Mouse (Mus musculus) liver (tissue): ENCODE measurements around the gene Gm9945.

Source experiments
- DNase-seq: peaks from one replicate; pipeline ENCODE4 v3.0.0-alpha.2; 2020; ENCODE audit warnings: mixed read lengths

Gene Gm9945

DNA sequence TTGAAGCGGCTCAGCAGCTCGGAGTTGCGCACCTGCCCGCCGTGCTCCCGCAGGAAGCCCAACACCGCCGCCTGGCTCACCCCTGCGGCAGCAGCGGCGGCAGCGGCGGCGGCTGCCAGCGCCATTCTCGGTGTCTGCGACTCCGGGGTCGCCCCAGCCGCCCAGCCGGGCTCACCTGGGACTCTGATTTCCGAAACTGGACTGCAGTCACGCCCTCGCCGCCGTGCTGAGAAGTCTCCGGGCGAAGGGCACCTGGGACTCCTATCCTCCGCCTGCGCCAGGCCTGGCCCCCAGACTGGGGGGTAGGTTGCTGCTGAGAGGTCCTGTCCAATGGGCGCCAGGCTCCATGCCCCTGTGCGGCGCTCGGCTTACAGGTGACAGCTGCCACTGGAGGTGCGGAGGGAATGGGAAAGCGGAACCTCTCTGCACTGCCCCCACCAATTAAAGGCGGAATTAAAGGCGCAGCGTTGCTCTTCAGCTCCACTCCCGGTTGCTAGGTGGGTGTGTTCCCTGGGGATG, at the start of gene Gm9945, which contains the start of gene Sowaha:
TSS of gene Gm9945 (plus strand) at position 384 of the 519 bp plus-strand sequence.
TSS of gene Sowaha (minus strand) at position 492 of the 519 bp plus-strand sequence.
- peak; percentile 82 for DNase-seq

DNA sequence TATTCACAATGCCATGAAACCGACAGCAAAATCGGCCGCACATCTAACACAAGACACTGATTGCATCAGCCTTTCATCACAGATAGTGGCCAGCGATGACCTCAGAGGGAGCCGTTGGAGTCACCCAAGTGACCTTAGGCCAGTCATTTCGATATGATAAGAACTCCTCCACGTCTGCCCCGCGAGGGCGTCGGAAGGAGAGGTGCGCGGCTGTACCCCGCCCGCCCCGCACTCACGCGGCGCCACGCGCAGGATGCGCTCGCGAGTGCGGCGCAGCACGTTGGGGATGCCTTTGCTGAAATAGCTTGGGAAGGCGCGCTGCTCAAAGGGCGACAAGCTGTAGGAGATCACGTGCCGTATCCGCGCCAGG, 49.7 kb upstream of the Gm9945 start:
- DNase-seq = peak; percentile 54

DNA sequence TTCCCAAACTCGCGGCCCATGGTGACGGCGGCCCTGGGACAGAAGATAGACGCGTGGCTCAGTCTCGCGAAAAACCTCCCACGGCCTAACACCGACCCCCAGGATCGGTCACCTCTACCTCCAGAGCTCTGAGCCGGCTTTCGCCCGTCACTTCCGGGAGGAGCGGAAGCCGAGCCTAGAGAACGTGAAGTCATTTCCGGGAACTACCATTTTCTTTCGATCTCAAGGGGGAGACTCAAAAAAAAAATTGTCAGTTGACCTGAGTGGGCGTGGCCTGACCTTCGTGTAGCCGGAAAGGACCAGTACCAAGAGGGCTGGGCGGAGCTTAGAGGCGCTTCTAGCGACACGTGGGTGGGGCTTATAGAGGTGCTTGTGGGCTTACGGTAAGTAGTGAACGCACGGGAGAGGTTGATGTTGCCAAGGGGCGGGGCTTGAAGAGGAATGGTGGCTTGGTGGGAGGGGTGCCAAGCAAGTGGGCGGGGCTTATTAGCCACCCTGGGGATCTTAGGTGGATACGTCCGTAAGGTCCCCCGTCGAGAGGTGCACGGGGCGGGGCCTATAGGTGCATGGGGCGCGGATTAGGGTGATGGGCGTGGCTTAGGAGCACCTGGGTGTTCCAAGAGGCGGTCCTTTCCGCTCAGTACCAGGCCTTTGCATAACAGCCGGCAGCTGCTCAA, 49.2 kb upstream of the Gm9945 start, which contains the start of the genes Uqcrq and Gdf9:
TSS of gene Uqcrq (minus strand) at position 162 of the 677 bp plus-strand sequence.
TSS of gene Gdf9 (plus strand) at position 354 of the 677 bp plus-strand sequence.
- DNase-seq = peak; percentile 99

DNA sequence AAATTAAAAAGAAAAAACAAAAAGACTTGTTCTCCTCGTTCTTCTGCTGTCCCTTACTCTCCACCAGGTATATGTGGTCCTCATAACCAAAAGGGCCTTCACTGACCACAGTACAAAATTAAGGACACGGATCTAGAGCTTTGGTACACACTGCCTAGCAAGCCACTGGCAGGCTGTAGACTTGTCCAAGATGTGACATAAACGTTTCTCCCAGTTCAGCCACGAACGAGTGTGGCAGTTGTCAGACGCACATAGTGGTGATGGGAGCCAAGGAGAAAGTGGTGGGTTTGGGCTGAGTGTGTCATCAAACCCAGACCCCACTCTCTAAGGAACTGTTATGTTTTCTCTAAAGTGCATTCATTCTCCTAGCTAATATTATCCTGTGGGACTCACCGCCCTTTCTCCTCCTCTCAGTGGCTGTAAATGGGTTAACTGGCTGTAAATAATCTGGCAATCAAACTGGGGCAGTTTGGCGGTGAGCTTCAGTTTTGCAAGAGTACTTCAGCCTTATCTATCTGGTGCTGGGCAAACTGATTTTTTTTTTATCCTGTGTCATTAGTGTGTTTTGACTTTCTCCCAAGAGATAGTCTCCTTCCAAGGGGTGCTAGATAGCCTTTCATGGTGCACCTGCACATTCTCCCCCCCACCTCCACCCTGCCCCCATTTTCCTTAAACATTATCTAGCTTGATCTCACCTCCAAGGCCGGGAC, 48.5 kb upstream of the Gm9945 start:
- DNase-seq = peak; percentile 35

DNA sequence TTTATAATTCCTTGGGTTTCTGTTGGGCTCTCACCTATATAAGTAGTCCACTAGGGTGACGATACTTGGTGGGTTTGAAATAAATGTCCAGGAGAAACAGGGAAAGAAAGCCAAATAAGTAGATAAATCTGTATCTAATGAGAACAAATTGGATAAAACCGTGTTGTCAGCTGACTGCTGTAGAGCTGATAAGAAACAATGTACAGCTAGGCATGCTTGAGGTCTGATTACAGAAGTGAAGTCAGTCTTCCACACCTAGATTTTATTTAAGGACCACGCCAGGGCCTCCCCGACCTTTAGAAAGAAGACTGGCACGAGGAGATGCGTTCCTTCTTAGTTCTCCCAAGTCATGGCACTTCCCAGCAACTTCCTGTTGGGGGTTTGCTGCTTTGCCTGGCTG, 46.9 kb upstream of the Gm9945 start:
- no peak for DNase-seq

DNA sequence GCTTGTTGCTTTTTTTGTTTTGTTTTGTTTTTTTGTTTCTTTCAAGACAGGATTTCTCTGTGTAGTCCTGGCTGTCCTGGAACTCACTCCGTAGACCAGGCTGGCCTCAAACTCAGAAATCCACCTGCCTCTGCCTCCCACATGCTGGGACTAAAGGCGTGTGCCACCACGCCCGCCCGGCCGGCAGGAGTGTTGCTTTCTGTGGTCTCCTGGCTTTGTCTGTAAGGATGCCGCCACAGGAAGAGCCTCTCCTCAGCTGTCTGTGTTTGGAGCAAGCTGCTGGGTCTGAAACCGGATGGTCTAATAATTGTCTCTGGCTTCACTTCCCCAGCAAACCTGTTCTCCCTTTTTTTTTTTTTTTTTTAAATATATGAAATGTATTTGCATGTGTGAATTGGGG, 44.5 kb upstream of the Gm9945 start:
- DNase-seq = no peak

DNA sequence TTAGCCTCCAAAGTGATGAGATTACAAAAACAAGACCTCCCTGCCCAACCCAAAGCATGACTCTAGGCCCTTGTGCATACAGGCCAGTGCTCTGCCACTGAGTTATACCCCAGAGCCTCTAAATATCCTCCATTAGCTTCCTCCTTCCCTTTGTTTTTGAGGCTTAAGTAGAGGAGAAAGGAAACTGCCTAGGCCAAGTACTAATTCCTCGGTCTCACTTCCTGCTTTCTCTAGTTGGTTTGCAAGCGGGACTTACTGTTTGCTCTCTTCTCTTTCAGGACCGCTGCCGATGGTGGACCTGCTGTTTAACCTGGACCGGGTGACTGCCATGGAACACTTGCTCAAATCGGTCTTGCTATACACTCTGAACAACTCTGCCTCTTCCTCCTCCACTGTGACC, 43.6 kb upstream of the Gm9945 start:
- no peak for DNase-seq

DNA sequence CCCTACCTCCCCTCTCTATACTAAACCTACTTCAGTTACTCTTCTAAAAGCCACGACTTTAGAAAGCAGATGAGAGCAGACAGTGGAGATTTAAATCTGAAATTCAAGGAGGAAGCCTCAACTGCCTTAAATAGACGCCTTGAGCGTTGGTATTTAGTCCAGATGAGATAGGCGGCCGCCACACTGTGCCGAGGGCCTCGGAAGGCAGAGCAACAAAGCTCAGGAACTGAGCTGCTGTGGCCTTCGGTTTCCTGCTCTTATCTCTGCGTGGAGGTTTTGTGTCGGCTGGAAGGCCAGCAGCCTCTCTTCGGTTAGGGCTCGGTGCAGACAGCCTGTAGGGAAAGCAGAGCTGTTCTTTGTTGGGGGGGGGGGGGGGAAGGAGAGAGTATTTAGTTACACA, 38.0 kb upstream of the Gm9945 start:
- DNase-seq = peak; percentile 56

DNA sequence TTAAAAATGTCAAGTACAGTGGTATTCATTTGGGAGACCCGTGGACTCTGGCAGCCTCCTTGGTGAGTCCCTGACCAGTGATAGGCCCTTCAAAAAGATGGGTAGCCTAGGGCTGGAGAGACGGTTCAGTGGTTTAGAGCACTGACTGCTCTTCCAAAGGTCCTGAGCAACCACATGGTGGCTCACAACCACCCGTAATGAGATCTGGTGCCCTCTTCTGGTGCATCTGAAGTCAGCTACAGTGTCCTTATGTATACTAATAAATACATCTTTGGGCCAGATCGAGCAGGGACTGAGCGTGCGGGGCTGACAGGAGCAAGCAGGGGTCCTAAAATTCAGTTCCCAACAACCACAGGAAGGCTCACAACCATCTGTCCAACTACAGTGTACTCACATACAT, 36.1 kb upstream of the Gm9945 start:
- no peak for DNase-seq

DNA sequence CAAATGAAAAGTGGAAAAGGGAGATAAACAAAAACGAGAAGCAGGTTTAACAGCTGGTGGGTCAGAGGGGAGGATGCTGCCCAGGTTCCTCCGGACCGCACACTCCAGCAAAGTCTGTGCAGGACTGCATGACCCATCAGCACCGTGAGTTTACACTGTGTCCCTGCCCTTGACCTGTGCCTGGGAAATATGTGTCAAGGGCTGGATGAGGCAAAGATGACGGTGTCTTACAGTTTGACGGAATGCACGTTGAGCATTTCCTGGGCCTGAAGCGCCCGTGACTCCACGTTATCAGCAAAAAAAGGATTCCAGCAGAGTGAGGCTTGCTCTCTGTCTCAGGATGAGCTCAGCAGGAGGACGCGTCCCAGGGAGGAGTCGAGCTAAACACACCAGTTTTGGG, 34.4 kb upstream of the Gm9945 start:
- DNase-seq = no peak

DNA sequence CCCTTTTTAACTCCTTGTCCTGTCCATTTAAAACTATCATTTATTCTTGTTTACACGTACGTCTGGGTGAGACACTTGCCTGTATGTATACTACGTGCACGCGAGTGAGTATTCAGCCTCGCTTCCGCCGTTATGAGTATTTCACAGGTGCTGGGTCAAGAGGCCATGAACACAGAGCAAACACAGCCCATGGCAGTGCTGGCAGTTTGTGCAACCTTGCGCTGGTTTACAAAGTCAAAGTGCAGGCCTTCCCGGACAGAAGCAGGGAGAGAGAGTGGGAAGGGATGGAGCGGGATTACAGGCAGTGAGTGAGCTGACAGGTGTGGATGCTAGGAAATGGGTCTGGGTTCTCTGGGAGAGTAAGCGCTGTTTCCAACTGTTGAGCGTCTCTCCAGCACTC, 33.8 kb upstream of the Gm9945 start:
- DNase-seq = peak; percentile 47

DNA sequence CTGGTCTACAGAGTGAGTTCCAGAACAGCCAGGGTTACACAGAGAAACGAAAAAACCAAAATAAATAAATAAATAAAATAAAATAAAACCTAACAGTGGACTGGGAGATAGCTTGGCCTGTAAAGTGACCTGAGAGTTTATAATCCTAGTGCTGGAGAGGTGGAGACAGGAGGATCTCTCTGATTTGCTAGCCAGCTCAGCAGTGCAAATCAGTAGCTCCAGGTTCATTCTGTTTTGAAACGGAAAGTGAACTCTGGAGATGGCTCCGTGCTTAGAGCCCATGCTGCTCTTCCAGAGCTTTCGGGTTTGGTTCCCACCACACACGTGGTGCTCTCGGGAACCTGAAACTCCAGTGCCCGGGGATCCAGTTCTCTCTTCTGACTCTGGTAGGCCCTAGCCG, 32.0 kb upstream of the Gm9945 start:
- no peak for DNase-seq

DNA sequence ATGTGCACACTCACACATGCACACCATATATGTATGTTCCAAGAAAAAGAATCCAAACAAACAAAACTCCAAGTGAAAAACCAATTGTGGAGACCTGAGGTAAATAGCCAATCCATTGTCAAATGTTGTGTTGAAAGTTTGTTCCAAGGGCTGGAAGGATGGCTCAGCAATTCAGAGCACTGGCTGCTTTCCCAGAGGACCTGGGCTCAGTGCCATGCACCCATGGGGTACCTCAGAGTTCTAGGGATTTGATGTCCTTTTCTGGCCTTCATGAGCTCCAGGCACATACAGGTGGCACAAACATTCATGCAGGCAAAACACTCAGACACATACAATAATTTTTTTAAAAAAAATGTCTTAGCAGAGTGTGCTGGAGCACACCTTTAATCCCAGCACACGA, 31.4 kb upstream of the Gm9945 start:
- DNase-seq = no peak

DNA sequence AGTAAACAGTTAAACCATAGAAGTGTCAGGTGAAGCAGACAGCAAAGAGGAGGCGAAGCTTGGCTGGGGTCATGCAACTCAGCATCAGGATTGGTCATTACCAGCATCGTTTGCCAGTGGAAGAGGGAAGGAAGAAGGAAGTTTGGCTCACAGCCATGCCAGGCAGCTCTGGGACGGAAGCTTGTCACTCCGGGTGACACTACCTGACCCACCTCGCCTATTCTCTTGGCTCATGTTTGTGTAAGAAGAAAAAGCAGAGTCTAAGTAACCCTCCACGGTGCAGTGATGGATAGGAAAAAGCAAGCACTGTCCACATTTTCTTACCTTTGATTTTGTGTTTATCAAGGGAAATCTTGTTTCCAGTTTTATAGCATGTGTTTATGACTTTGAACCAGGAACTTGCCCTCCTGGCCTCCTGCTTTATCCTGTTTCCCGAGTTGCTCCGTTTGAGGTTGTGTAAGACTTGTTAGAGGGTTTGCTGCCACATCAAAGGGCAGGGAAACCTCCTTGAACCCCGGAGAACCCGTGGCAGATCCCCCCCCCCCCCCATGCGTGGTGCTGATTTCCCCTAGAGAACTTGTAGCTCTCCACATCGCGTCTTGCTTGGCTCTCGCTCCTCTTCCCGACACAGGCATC, 29.8 kb upstream of the Gm9945 start:
- DNase-seq = no peak

DNA sequence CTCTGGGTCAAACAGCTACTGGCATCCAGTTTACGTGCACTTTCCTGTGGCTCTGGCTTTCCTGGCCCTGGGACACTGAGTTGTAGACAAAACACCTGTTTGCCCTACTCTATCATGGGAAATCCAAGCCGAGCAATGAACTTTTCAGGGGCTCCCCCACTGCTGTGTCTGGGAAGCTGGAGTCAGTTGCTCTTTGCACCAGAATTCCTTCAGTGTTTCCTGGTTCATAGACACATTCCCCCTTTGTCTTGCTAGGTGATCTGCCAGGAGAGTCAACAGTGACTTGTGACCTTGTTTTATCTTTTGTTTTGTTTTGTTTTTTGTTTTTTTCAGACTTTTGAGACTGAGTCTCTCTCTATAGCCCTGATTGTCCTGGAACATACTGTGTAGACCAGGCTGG, 28.6 kb upstream of the Gm9945 start:
- DNase-seq = no peak

DNA sequence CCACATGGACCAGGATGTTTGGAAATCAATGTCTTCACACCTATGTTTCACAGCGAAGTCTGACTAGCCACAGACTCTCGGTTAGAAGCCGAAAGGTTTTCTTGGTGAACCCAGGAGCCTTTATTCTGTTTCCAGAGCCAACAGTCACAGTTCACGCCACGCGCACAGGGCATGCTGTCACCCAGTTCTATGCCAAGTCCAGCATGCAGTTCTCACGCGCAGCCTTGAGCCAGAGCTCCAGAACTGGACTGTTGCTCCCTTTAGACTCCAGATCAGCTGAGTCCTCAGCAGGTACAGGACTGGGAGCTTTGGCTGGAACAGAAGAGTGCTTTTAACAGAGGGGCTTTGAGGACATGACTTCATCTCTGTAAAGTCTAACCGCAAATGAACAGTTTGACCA, 27.6 kb upstream of the Gm9945 start:
- no peak for DNase-seq

DNA sequence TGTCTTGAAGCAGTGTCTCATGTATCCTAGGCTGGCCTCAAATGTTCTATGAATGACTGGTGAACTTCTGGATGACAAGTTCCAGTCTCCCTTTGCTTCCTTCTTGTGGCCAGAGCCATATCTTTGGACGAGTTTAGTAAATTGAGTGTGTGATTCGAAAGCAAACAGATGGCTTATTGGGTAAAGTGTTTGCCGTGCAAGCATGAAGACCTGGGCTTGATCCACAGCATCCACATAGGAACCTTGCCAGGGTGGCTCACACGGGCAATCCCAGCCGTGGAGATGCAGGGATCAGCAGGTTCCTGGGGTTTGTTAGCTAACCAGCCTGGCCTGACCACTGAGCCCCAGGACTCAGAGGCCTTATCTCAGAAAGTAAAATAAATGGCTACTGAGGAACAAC, 26.9 kb upstream of the Gm9945 start:
- no peak for DNase-seq

DNA sequence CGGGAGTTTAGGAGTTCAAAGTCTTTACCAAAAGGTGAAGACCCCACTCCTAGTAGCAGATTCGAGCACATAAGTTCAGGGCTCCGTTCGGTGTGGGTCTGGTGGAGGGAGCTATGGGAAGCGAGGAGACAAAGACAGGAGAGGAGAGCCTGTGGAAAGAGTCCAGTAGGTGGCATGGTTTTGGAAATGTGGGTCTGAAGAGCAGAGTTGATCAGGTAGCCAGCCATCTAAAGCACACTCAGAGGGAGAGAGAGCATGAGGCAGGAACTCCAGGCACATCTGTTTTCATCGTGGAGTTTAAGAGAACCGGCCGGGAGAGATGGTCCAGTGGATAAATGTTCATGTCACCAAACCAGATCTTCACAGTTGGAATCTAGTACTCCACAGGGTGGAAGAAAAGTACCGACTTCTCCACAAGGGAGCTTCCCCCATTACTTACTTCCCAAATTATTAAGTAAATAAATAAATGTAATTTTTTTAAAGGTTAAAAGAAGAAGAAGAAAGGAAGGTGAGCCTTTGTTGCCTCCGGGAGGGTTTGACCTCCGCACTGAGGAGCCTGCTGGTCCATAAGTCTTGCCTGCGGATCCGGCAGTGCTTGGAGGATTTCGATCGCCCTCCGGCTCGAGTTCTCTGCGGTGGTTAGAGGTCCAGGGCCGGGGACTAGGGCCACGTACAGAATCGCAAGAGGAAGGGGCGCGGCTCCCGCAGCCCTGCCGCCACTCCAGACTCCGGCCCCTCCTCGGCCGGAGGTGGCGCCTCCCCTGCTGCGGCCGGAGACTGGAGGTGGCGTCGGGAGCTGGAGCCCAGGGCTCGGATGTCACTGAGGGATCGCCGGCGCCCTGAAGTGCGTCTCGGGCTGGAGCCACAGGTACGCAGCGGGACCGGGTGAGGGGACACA, 23.2 kb upstream of the Gm9945 start, which contains the start of the genes Gm10447 and Shroom1:
TSS of gene Gm10447 (minus strand) at position 637 of the 898 bp plus-strand sequence.
TSS of gene Shroom1 (plus strand) at position 732 of the 898 bp plus-strand sequence.
- peak; percentile 65 for DNase-seq

DNA sequence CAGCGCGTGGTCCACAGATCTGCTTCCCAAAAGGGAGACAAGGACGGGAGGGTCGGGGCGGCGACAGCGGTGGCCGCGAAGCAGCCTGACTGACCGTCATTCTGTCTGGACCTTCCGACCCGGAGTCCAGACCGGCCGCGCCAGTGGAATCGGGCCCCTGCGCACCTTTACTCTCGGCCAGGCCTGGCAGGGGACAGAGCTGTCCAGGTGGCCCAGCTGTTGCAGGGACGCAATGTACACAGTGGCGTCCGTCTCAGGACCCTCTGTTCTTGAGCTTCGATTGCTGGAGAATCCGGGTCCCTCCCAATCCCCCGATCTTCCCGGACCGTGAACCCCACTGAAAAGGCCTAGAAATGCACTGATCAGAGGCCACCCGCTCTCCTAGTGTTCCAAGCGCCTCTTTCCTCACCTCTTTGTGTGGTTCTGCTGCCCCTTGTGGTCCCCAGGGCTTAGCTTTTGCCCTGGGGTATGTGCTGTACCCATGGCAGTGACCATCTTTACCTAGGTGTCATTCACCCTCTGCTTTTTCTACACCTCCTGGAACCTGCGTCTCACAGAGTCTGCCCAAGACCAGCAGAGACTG, 22.5 kb upstream of the Gm9945 start:
- DNase-seq = peak; percentile 16

DNA sequence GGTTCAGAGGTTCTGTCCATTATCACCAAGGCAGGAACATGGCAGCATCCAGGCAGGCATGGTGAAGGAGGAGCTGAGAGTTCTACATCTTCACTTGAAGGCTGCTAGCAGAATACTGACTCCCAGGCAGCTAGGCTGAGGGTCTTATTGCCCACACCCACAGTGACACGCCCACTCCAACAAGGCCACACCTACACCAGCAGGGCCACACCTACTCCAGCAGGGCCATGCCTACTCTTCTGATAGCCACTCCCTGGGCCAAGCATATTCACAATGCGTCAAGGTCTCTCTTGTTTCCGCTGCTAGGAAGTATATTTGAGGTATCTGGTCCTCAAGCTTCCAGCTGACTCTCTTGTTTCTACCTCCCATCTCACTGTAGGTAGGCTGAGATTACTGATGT, 21.0 kb upstream of the Gm9945 start:
- DNase-seq = no peak

DNA sequence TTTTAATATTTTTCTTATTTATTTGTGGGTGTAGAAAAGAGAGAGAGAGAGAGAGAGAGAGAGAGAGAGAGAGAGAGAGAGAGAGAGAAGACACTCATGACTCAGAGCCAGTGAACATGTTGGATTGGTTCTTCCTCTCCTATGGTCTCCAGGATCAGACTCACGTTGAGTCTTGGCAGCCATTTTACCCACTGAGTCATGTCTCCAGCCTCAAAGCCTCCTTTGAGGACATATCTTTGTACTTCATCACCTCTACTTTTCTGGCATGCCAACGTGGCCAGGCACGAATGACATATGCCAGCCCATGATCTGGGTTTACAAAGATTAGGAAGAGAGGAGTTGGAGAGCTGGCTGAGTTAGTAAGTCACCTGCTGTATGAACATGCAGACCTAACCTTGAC, 19.8 kb upstream of the Gm9945 start:
- no peak for DNase-seq

DNA sequence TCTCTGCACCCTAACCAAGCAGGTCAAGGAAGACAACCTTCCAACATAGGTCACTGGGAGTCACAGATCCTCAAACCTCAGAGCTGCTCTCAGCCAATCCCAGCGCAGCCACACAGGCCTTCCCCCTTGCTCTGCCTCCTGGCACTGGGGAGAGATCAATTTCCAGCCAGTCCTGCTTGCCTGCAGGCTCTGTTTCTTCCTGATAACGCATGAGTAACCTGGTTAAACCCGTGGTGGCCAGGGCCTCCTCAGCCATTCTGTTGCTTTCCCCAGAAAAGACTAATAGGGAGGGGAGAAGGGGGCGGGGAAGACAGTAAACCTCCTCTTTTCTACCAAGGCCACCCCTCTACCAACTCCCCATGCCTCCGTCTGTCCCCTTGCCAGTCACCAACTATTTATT, 18.2 kb upstream of the Gm9945 start:
- peak; percentile 49 for DNase-seq
